Mouse (Mus musculus): ENCODE measurements around the gene Gm10719. TPM values are rescaled to one million over a fixed set of nuclear protein-coding genes. Genes with fewer than 3 reads are reported as not detected.

Gm10719 gene
- 1.1 and 1.2 TPM in 2 replicates for polyA plus RNA-seq (2015; fragmentation: Nextera tagmentation; extraction: Ambion mirVana)

GRCm38 (mm10) chr9:3017108-3017507 is at the start of gene Gm10719:
Gm10719 (plus strand) TSS chr9:3017408.

GRCm38 (mm10) chr9:3000445-3000972 is 16.7 kb upstream of the Gm10719 start, which contains the start of gene Gm10722:
Gm10722 (plus strand) TSS chr9:3000922.

GRCm38 (mm10) chr9:3002794-3003396 is 14.3 kb upstream of the Gm10719 start, which contains the start of gene Gm11168:
Gm11168 (plus strand) TSS chr9:3003346.

GRCm38 (mm10) chr9:3012733-3013279 is 4.4 kb upstream of the Gm10719 start, which contains the start of gene Gm10721:
Gm10721 (plus strand) TSS chr9:3013140.

GRCm38 (mm10) chr9:3015354-3015753 is 1.9 kb upstream of the Gm10719 start, which contains the start of gene Gm10720:
Gm10720 (plus strand) TSS chr9:3015654.

GRCm38 (mm10) chr9:3023312-3023984 is 6.2 kb downstream of the Gm10719 start, which contains the start of gene Gm10718:
Gm10718 (plus strand) TSS chr9:3023547.

GRCm38 (mm10) chr9:3024912-3025467 is 7.8 kb downstream of the Gm10719 start, which contains the start of gene Gm10717:
Gm10717 (plus strand) TSS chr9:3025417.

GRCm38 (mm10) chr9:3034299-3034698 is 17.1 kb downstream of the Gm10719 start, which contains the start of gene Gm17535:
Gm17535 (plus strand) TSS chr9:3034599.

GRCm38 (mm10) chr9:3036577-3036976 is 19.4 kb downstream of the Gm10719 start, which contains the start of gene Gm10715:
Gm10715 (plus strand) TSS chr9:3036877.

Other genes starting within 250 kb of the Gm10719 start
- gene Gm10722, start 16.5 kb upstream of the Gm10719 start, polyA plus RNA-seq (2015; fragmentation: Nextera tagmentation; extraction: Ambion mirVana), result not detected in 2 replicates
- not detected in 2 replicates for gene Gm11168, start 14.1 kb upstream of the Gm10719 start, polyA plus RNA-seq (2015; fragmentation: Nextera tagmentation; extraction: Ambion mirVana)
- gene Gm10721, start 4.3 kb upstream of the Gm10719 start, polyA plus RNA-seq (2015; fragmentation: Nextera tagmentation; extraction: Ambion mirVana), result 0.36 TPM in 1 of 2 replicates, not detected in the other
- gene Gm10720, start 1.8 kb upstream of the Gm10719 start, polyA plus RNA-seq (2015; fragmentation: Nextera tagmentation; extraction: Ambion mirVana), result 0.28 TPM in 1 of 2 replicates, not detected in the other
- 1.5 TPM in 1 of 2 replicates, not detected in the other for gene Gm10718, start 6.1 kb downstream of the Gm10719 start, polyA plus RNA-seq (2015; fragmentation: Nextera tagmentation; extraction: Ambion mirVana)
- gene Gm10717, start 8.0 kb downstream of the Gm10719 start, polyA plus RNA-seq (2015; fragmentation: Nextera tagmentation; extraction: Ambion mirVana), result 0.85 and 1.2 TPM in 2 replicates
- not detected in 2 replicates for gene Gm17535, start 17.2 kb downstream of the Gm10719 start, polyA plus RNA-seq (2015; fragmentation: Nextera tagmentation; extraction: Ambion mirVana)
- gene Gm10715, start 19.5 kb downstream of the Gm10719 start, polyA plus RNA-seq (2015; fragmentation: Nextera tagmentation; extraction: Ambion mirVana), result not detected in 2 replicates